Mouse (Mus musculus) layer of hippocampus, postnatal 10 days (tissue): ENCODE data around the gene Slc9a7. TPM values are rescaled to one million over a fixed set of nuclear protein-coding genes. Genes with fewer than 3 reads are reported as not detected.

Experiments used
- DNase-seq, 2 experiments: peaks; one replicate each; pipeline ENCODE4 v3.0.0; 2021; ENCODE audit warnings: low spot score in 2 of 2
- long read RNA-seq: library from polyadenylated mRNA; stranded (forward); transcript quantifications from one replicate; pipeline ENCODE4 v2.0.0, GENCODE M21; 2023
- total RNA-seq, 2 experiments: library from RNA; stranded (reverse); gene quantifications; 2 replicates each; pipeline ENCODE4 v1.2.3; 2021

Gene Slc9a7
- total RNA-seq: 10 to 100 TPM; 67.2 to 76.8 TPM
- long read RNA-seq, partial matches to known transcripts: 1 of 7 reads
- long read RNA-seq, other reads (novel, unspliced or antisense): 5 of 7 reads

GRCm38 (mm10) chrX:20291282-20292039, at the start of gene Slc9a7:
Gene Slc9a7 (minus strand): TSS chrX:20291807.
- peak; percentile 41 to 71 for DNase-seq

GRCm38 (mm10) chrX:20335722-20336121, 44.1 kb upstream of the Slc9a7 start:
- DNase-seq: peak; percentile 41 to 64

- no peak for DNase-seq
Measured at GRCm38 (mm10) chrX:20332756-20333155, 41.1 kb upstream of the Slc9a7 start.

GRCm38 (mm10) chrX:20307215-20307614, 15.6 kb upstream of the Slc9a7 start:
- no peak for DNase-seq

- no peak for DNase-seq
Measured at GRCm38 (mm10) chrX:20305941-20306340, 14.3 kb upstream of the Slc9a7 start.

- DNase-seq: no peak
Measured at GRCm38 (mm10) chrX:20303280-20303679, 11.7 kb upstream of the Slc9a7 start.

- no peak for DNase-seq
Measured at GRCm38 (mm10) chrX:20292040-20292417, 422 bp upstream of the Slc9a7 start.

- peak in 1 of 2 experiments; percentile 2 for DNase-seq
Measured at GRCm38 (mm10) chrX:20290715-20291114, 892 bp downstream of the Slc9a7 start.

- DNase-seq: no peak
Measured at GRCm38 (mm10) chrX:20288674-20289073, 2.9 kb downstream of the Slc9a7 start.

- no peak for DNase-seq
Measured at GRCm38 (mm10) chrX:20286254-20286653, 5.4 kb downstream of the Slc9a7 start.

- DNase-seq: no peak
Measured at GRCm38 (mm10) chrX:20279424-20279823, 12.2 kb downstream of the Slc9a7 start.

- no peak for DNase-seq
Measured at GRCm38 (mm10) chrX:20273854-20274253, 17.8 kb downstream of the Slc9a7 start.

- DNase-seq: no peak
Measured at GRCm38 (mm10) chrX:20271980-20272379, 19.6 kb downstream of the Slc9a7 start.

- no peak for DNase-seq
Measured at GRCm38 (mm10) chrX:20269980-20270379, 21.6 kb downstream of the Slc9a7 start.

- no peak for DNase-seq
Measured at GRCm38 (mm10) chrX:20264370-20264769, 27.2 kb downstream of the Slc9a7 start.

- no peak for DNase-seq
Measured at GRCm38 (mm10) chrX:20228102-20228501, 63.5 kb downstream of the Slc9a7 start.

- DNase-seq: no peak
Measured at GRCm38 (mm10) chrX:20221486-20221885, 70.1 kb downstream of the Slc9a7 start.

- DNase-seq: no peak
Measured at GRCm38 (mm10) chrX:20185616-20186015, 106.0 kb downstream of the Slc9a7 start.

- no peak for DNase-seq
Measured at GRCm38 (mm10) chrX:20176792-20177191, 114.8 kb downstream of the Slc9a7 start.

- no peak for DNase-seq
Measured at GRCm38 (mm10) chrX:20168430-20168829, 123.2 kb downstream of the Slc9a7 start.

- DNase-seq: no peak
Measured at GRCm38 (mm10) chrX:20164984-20165383, 126.6 kb downstream of the Slc9a7 start.

- DNase-seq: peak; percentile 20 to 22
Measured at GRCm38 (mm10) chrX:20162322-20162711, 129.3 kb downstream of the Slc9a7 start.

- DNase-seq: no peak
Measured at GRCm38 (mm10) chrX:20161687-20162321, 129.8 kb downstream of the Slc9a7 start.
